Mouse (Mus musculus) gastrocnemius, adult 8-10 months (tissue): ENCODE results near the gene Ctrc. TPM values are rescaled to one million over a fixed set of nuclear protein-coding genes. Genes with fewer than 3 reads are reported as not detected.

Experiments
- DNase-seq, 2 experiments: peaks; one replicate each; pipeline ENCODE4 v3.0.0; 2022; ENCODE audit warnings: low spot score in 2 of 2
- total RNA-seq, 4 experiments: library from RNA; stranded (reverse); gene quantifications; 2 replicates each; pipeline ENCODE4 v1.2.4; 2022

The Ctrc gene
- total RNA-seq = not detected

- no peak for DNase-seq
Observed at GRCm38 (mm10) chr4:141845999-141846398, at the start of gene Ctrc. Gene Ctrc (minus strand): TSS chr4:141846359.

- no peak for DNase-seq
Observed at GRCm38 (mm10) chr4:141895772-141896171, 49.6 kb upstream of the Ctrc start.

- no peak for DNase-seq
Observed at GRCm38 (mm10) chr4:141893157-141893784, 47.1 kb upstream of the Ctrc start.

- no peak for DNase-seq
Observed at GRCm38 (mm10) chr4:141886385-141886968, 40.3 kb upstream of the Ctrc start.

GRCm38 (mm10) chr4:141885451-141885850, 39.3 kb upstream of the Ctrc start:
- no peak for DNase-seq

GRCm38 (mm10) chr4:141882858-141883257, 36.7 kb upstream of the Ctrc start:
- no peak for DNase-seq

- no peak for DNase-seq
Observed at GRCm38 (mm10) chr4:141881950-141882349, 35.8 kb upstream of the Ctrc start.

GRCm38 (mm10) chr4:141881289-141881914, 35.2 kb upstream of the Ctrc start:
- no peak for DNase-seq

- no peak for DNase-seq
Observed at GRCm38 (mm10) chr4:141879875-141880274, 33.7 kb upstream of the Ctrc start.

GRCm38 (mm10) chr4:141879074-141879473, 32.9 kb upstream of the Ctrc start:
- no peak for DNase-seq

GRCm38 (mm10) chr4:141878621-141879020, 32.5 kb upstream of the Ctrc start:
- no peak for DNase-seq

- DNase-seq = no peak
Observed at GRCm38 (mm10) chr4:141875481-141876108, 29.4 kb upstream of the Ctrc start.

GRCm38 (mm10) chr4:141874601-141875460, 28.7 kb upstream of the Ctrc start, which contains the start of gene Efhd2:
Gene Efhd2 (minus strand): TSS chr4:141874920.
- DNase-seq = peak; percentile 50 to 58

- no peak for DNase-seq
Observed at GRCm38 (mm10) chr4:141874111-141874600, 28.0 kb upstream of the Ctrc start.

GRCm38 (mm10) chr4:141872977-141873376, 26.8 kb upstream of the Ctrc start:
- DNase-seq = no peak

GRCm38 (mm10) chr4:141871909-141872308, 25.8 kb upstream of the Ctrc start:
- DNase-seq = no peak

- no peak for DNase-seq
Observed at GRCm38 (mm10) chr4:141871333-141871725, 25.2 kb upstream of the Ctrc start.

- DNase-seq = no peak
Observed at GRCm38 (mm10) chr4:141870666-141871332, 24.6 kb upstream of the Ctrc start.

- DNase-seq = no peak
Observed at GRCm38 (mm10) chr4:141869436-141870215, 23.5 kb upstream of the Ctrc start.

GRCm38 (mm10) chr4:141868051-141868450, 21.9 kb upstream of the Ctrc start:
- no peak for DNase-seq
